Mouse (Mus musculus): Measurements from ENCODE around the gene Pid1.
"Not testable (repeated sequence)": the region's sequence is repeated elsewhere in the genome, so short reads cannot be mapped to it uniquely, and the experiment has no call there.

Pid1 gene

GRCm38 (mm10) chr1:84271712-84272200 is 92.2 kb downstream of the Pid1 start:
- DNase-seq (ENCODE audit: low read depth, low spot score): no peak

GRCm38 (mm10) chr1:84257656-84258055 is 106.3 kb downstream of the Pid1 start:
- no peak for DNase-seq (ENCODE audit: low read depth, low spot score)

- DNase-seq (ENCODE audit: low read depth, low spot score): no peak
Observed at GRCm38 (mm10) chr1:84254361-84254760, 109.6 kb downstream of the Pid1 start.

GRCm38 (mm10) chr1:84253838-84254237 is 110.1 kb downstream of the Pid1 start:
- DNase-seq (ENCODE audit: low read depth, low spot score): no peak

- DNase-seq (ENCODE audit: low read depth, low spot score): no peak
Observed at GRCm38 (mm10) chr1:84251205-84251604, 112.8 kb downstream of the Pid1 start.

GRCm38 (mm10) chr1:84250770-84251169 is 113.2 kb downstream of the Pid1 start:
- DNase-seq (ENCODE audit: low read depth, low spot score): no peak

GRCm38 (mm10) chr1:84249772-84250338 is 114.1 kb downstream of the Pid1 start:
- DNase-seq (ENCODE audit: low read depth, low spot score): peak; percentile 12

GRCm38 (mm10) chr1:84247111-84247510 is 116.9 kb downstream of the Pid1 start:
- DNase-seq (ENCODE audit: low read depth, low spot score): no peak

- no peak for DNase-seq (ENCODE audit: low read depth, low spot score)
Observed at GRCm38 (mm10) chr1:84241192-84241828, 122.7 kb downstream of the Pid1 start.

- DNase-seq (ENCODE audit: low read depth, low spot score): no peak
Observed at GRCm38 (mm10) chr1:84240203-84240602, 123.8 kb downstream of the Pid1 start.

GRCm38 (mm10) chr1:84230431-84230830 is 133.5 kb downstream of the Pid1 start:
- DNase-seq (ENCODE audit: low read depth, low spot score): no peak

- DNase-seq (ENCODE audit: low read depth, low spot score): no peak
Observed at GRCm38 (mm10) chr1:84225626-84226025, 138.4 kb downstream of the Pid1 start.

- no peak for DNase-seq (ENCODE audit: low read depth, low spot score)
Observed at GRCm38 (mm10) chr1:84222051-84222450, 141.9 kb downstream of the Pid1 start.

- DNase-seq (ENCODE audit: low read depth, low spot score): no peak
Observed at GRCm38 (mm10) chr1:84218605-84219004, 145.4 kb downstream of the Pid1 start.

GRCm38 (mm10) chr1:84217777-84218176 is 146.2 kb downstream of the Pid1 start:
- DNase-seq (ENCODE audit: low read depth, low spot score): no peak

- no peak for DNase-seq (ENCODE audit: low read depth, low spot score)
Observed at GRCm38 (mm10) chr1:84211507-84211906, 152.5 kb downstream of the Pid1 start.

GRCm38 (mm10) chr1:84205746-84206145 is 158.2 kb downstream of the Pid1 start:
- DNase-seq (ENCODE audit: low read depth, low spot score): not testable (repeated sequence)

- no peak for DNase-seq (ENCODE audit: low read depth, low spot score)
Observed at GRCm38 (mm10) chr1:84203494-84203893, 160.5 kb downstream of the Pid1 start.

- no peak for DNase-seq (ENCODE audit: low read depth, low spot score)
Observed at GRCm38 (mm10) chr1:84199890-84200289, 164.1 kb downstream of the Pid1 start.

GRCm38 (mm10) chr1:84198887-84199286 is 165.1 kb downstream of the Pid1 start:
- no peak for DNase-seq (ENCODE audit: low read depth, low spot score)

- DNase-seq (ENCODE audit: low read depth, low spot score): no peak
Observed at GRCm38 (mm10) chr1:84192167-84192566, 171.8 kb downstream of the Pid1 start.

- no peak for DNase-seq (ENCODE audit: low read depth, low spot score)
Observed at GRCm38 (mm10) chr1:84189446-84189845, 174.5 kb downstream of the Pid1 start.

GRCm38 (mm10) chr1:84186756-84187437 is 177.1 kb downstream of the Pid1 start:
- DNase-seq (ENCODE audit: low read depth, low spot score): no peak

All from brain, embryonic 18.5 days (tissue).